Mouse (Mus musculus) small intestine, adult 2 months (tissue): ENCODE measurements around the gene Dlx5. TPM values are rescaled to one million over a fixed set of nuclear protein-coding genes. Genes with fewer than 3 reads are reported as not detected.

Experiments
- H3K27ac ChIP-seq: fragments of 200-500 bp; 2 replicates; pipeline ENCODE4 v1.5.1; 2012; ENCODE audit warnings: low read depth, low read length, control low read depth, inconsistent platforms; ENCODE audit not compliant: insufficient read depth
- H3K27me3 ChIP-seq: fragments of 200-500 bp; 2 replicates; pipeline ENCODE4 v1.6.1; 2012; ENCODE audit warnings: mild to moderate bottlenecking, moderate library complexity, low read length, inconsistent platforms; ENCODE audit not compliant: control insufficient read depth, insufficient read depth
- H3K36me3 ChIP-seq: fragments of 200-500 bp; 2 replicates; pipeline ENCODE4 v1.6.1; 2012; ENCODE audit warnings: mild to moderate bottlenecking, low read length, control low read depth, inconsistent platforms; ENCODE audit not compliant: control insufficient read depth, insufficient read depth
- H3K4me1 ChIP-seq: fragments of 200-500 bp; 2 replicates; pipeline ENCODE4 v1.6.1; 2012; ENCODE audit warnings: low read length, inconsistent platforms, mixed read lengths; ENCODE audit not compliant: control insufficient read depth, insufficient read depth, insufficient read length
- H3K4me3 ChIP-seq: fragments of 200-500 bp; 2 replicates; pipeline ENCODE4 v1.5.1; 2012; ENCODE audit warnings: low read depth, mild to moderate bottlenecking, control low read depth, inconsistent platforms, low read length, moderate library complexity
- CTCF ChIP-seq: fragments of 200-500 bp; IDR thresholded peaks from 2 replicates; pipeline ENCODE4 v1.5.1; 2012; ENCODE audit warnings: low read depth, mild to moderate bottlenecking, control low read depth, inconsistent platforms, low read length, moderate library complexity, mixed read lengths; ENCODE audit not compliant: insufficient replicate concordance, insufficient read length; ENCODE audit errors: extremely low read depth
- POLR2A ChIP-seq: fragments of 200-500 bp; IDR thresholded peaks from 2 replicates; pipeline ENCODE4 v1.6.1; 2012; ENCODE audit warnings: low read depth, mild to moderate bottlenecking, control low read depth, inconsistent platforms, low read length, moderate library complexity
- WGBS: fragments of 180-500 bp; shearing (Covaris S2); methylation state at CpG from one replicate; pipeline ENCODE4 v1.1.7; 2018; 5-methylcytosine and 5-hydroxymethylcytosine counted together
- polyA plus RNA-seq: library from polyadenylated mRNA; depleted of rRNA; stranded (reverse); fragments of >200 nt; gene quantifications from 2 replicates; pipeline ENCODE4 v1.2.3, GENCODE M21; 2012

Gene Dlx5
- polyA plus RNA-seq, 1 experiment, result not detected

DNA sequence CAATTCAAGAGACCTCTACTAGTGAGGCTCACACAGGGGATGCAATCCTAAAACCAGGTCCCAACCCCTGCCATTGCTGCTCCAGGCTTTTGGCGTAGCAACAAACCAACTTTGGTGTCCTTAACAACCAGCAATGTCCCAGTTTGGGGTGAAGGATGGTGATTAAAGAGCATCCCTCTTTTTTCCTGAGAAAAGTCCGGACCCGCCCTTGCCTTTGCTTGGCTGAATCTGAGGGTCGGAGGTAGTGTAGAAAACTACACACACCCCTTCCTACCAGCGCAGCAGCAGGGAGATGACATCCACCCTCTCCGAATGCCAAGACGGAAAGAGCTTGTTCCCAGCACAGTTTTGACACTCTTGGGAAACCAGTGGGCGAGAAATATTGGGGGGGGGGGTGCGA is 6.2 kb downstream of the Dlx5 start:
- no peaks in the 10 kb centered on the region for H3K4me1 ChIP-seq
- 10% methylated on average over 9 of the region's 9 CpGs for WGBS
- peaks cover 78% of the 10 kb centered on the region for H3K27me3 ChIP-seq
- H3K27ac ChIP-seq, result no peak overlapping the region
- H3K36me3 ChIP-seq, result no peaks in the 10 kb centered on the region
- no peak overlapping the region for H3K4me3 ChIP-seq
- no peak for TF ChIP-seq CTCF
- TF ChIP-seq POLR2A, result no peak

GRCm38 (mm10) chr6:6875136-6875535 is 6.7 kb downstream of the Dlx5 start:
- 6% methylated on average over 11 of the region's 11 CpGs for WGBS
- TF ChIP-seq POLR2A (no peak), CTCF (no peak)
- Histone ChIP-seq H3K36me3 (no peaks in the 10 kb centered on the region), H3K27ac (no peak overlapping the region), H3K4me1 (no peaks in the 10 kb centered on the region), H3K27me3 (peaks cover 76% of the 10 kb centered on the region), H3K4me3 (no peak overlapping the region)

DNA sequence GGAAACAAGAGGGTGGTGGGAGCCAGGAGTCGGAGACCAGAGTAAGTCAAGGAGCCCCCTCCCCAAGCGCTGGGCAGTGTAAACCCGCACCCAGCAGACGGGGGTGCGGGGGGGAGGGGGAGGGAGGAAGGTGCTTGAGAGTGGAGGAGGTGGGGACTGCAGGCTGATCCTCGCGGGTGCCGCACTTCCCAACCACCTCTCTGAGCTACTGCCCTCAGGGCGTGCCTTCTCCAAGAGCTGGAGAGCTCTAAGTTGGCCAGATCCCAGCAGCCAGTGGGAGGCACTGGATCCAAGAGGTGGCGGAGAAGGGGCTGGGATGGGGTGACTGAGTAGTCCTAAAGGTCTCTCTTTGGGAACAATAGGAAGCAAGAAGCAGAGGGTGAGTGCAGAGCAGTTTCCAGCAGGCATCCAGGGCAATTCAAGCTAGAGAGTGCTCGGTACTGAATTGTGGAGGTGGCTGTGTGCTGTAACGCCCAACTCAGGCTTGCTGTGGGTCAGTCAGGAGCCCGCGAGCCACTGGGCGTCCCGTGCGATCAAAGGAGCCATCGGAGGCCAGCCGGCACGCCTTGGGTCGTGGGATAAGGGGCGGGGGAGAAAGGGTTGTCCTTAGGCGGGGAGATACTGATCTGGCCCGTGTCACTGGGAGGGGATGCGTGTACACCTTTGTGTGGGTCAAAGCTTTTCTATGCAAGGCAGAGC is 7.7 kb downstream of the Dlx5 start:
- TF ChIP-seq CTCF (no peak), POLR2A (no peak)
- peaks cover 72% of the 10 kb centered on the region for H3K27me3 ChIP-seq
- no peaks in the 10 kb centered on the region for H3K36me3 ChIP-seq
- no peak overlapping the region for H3K27ac ChIP-seq
- no peaks in the 10 kb centered on the region for H3K4me1 ChIP-seq
- no peak overlapping the region for H3K4me3 ChIP-seq
- 2% methylated on average over 25 of the region's 25 CpGs for WGBS

DNA sequence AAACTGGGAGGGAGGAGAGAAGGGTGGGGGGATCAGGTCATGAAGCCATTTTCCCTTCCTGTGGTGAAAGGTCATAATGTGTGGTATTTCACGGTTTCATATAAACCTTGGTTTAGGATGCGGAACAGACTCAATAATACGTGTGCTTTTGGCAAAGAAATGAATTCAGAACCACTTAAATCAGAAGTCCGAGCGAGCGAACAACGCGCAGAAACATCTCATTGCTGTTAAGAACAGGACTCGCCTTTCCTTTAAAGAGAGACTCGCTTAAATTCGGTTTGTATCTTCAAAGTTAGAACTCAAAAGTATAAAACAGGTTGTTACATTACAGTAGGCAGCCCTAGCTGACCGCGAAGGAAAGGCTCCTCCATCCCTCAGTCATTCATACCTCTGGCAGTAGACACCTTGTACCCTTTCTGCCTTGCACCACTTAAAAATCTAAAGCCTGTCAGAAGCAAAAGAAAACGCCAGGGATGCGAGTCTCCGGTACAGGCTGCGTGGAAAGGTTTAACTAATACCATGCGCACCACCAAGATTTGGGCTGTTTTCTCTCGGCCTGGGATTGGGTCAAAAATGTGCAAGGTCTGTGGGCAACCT is 8.3 kb downstream of the Dlx5 start:
- no peaks in the 10 kb centered on the region for H3K36me3 ChIP-seq
- H3K4me3 ChIP-seq, result no peak overlapping the region
- WGBS, result 6% methylated on average over 19 of the region's 19 CpGs
- H3K27ac ChIP-seq, result no peak overlapping the region
- H3K4me1 ChIP-seq, result no peaks in the 10 kb centered on the region
- TF ChIP-seq CTCF (no peak), POLR2A (no peak)
- H3K27me3 ChIP-seq, result peaks cover 70% of the 10 kb centered on the region

DNA sequence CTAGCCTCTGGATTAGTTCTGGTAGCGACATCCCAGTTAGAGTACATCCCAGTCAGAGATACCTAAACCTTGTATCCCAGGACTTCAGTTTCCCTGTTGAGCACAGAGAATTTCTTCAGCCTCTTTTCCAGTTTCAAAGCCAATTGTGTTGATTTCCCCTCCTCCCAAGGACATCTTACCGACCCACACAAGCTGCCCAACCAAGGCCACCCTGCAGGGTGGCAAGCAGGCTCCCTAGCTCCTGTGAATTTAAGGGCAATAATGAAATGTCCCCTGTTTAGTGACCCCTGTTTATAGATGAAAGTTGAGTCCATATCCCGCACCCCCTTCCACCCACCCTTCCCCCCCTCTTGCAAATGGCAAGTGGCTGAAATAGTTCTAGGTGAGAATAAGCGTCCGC is 9.0 kb downstream of the Dlx5 start:
- Histone ChIP-seq H3K27me3 (peaks cover 64% of the 10 kb centered on the region), H3K4me1 (no peaks in the 10 kb centered on the region), H3K4me3 (no peak overlapping the region), H3K27ac (no peak overlapping the region), H3K36me3 (no peaks in the 10 kb centered on the region)
- TF ChIP-seq POLR2A (no peak), CTCF (no peak)
- WGBS, result 8% methylated on average over 5 of the region's 5 CpGs

GRCm38 (mm10) chr6:6871692-6872091 is 10.2 kb downstream of the Dlx5 start:
- H3K27me3 ChIP-seq, result peaks cover 66% of the 10 kb centered on the region
- H3K4me1 ChIP-seq, result no peaks in the 10 kb centered on the region
- H3K4me3 ChIP-seq, result no peak overlapping the region
- no peak for TF ChIP-seq CTCF
- no peak for TF ChIP-seq POLR2A
- 7% methylated on average over 5 of the region's 5 CpGs for WGBS
- H3K27ac ChIP-seq, result no peak overlapping the region
- H3K36me3 ChIP-seq, result no peaks in the 10 kb centered on the region

DNA sequence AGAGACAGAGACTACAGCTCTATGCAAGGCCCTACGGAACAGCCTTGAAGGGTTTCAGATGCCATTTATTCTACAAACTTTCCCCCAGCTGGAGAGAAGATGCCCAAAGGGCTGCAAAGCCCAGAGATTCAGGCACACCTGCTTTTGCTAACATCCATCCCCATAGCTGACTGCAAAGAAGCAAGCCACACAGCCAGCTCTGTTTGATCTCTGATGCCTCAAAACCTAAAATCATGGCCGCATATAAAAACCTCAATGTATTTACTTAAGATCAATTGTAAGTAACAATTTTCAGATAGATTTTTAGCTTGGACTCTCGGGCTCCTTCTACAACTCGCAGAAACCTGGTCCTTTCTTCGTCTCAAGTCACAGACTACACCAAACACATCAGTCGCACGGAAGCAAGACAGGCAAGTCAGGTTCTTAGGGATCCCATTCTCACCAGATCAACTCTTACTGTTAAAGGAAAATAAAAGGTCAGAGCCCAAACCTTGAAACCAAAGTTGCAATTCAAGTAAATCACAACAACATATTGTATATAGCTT is 10.9 kb downstream of the Dlx5 start:
- Histone ChIP-seq H3K4me1 (no peaks in the 10 kb centered on the region), H3K36me3 (no peaks in the 10 kb centered on the region), H3K4me3 (no peak overlapping the region), H3K27me3 (peaks cover 61% of the 10 kb centered on the region), H3K27ac (no peak overlapping the region)
- TF ChIP-seq CTCF (no peak), POLR2A (no peak)
- 4% methylated on average over 7 of the region's 7 CpGs for WGBS
